Mouse (Mus musculus) erythroid progenitor cell, adult 5-6 weeks (primary cell): Measurements from ENCODE around the gene Tbx4. TPM values are rescaled to one million over a fixed set of nuclear protein-coding genes. Genes with fewer than 3 reads are reported as not detected.

Experiments used
- ATAC-seq: replicated peaks from 2 replicates; pipeline ENCODE4 v1.8.0; 2016; ENCODE audit warnings: moderate number of reproducible peaks, mild to moderate bottlenecking, moderate TSS enrichment, inconsistent platforms; ENCODE audit not compliant: poor library complexity, low FRiP score, severe bottlenecking
- total RNA-seq, 2 experiments: library from RNA; stranded (forward) in 1 of 2; stranded (reverse) in 1 of 2; fragments of 150-400 nt in 1 of 2; fragments of 186-747, 209-891 nt in 1 of 2; gene quantifications; 2 replicates each; pipeline versions ENCODE4 v1.2.3 to v1.2.4; 2015 to 2017; ENCODE audit warnings: low replicate concordance in 2 of 2

Tbx4 gene
- total RNA-seq, 2 experiments from 2014 or later: not detected

DNA sequence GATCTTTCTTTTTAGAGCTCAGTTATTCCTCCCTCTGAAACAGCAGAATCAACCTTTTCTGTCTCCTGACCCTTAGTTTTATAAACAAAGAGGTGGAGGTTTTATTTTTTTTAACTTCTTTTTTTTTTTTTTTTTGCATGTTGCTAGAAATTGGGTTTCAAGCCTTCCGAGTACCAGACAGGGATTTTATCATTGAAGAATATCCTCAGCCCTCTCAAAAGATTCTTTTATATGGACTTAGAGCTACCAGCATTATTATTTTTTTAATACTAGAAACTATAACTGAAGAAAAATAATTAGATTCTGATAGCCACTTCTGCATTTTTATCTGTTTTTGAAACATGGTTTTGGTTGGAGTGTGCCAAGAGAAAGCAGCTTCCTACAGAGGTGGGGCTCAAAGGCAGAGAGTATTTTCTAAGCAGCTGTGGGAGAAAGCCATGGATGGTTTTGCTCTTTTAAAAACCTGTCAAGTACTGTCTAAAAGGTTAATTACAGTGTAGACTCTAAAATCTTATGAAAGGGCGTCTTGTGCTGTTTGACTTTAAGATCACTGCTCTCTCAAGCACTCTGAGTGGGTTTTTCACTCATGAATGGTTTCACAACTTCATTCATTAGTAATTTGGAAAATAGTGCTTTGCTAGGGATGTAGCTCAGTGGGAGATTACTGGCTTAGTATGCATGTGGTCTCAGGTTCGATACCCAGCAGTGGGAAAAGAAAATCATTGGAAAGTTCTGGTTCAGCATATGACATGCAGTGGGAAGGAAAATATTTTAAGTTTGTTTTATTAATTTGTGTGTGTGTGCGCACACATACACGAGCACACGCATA is 70.9 kb downstream of the Tbx4 start:
- no peak for ATAC-seq

DNA sequence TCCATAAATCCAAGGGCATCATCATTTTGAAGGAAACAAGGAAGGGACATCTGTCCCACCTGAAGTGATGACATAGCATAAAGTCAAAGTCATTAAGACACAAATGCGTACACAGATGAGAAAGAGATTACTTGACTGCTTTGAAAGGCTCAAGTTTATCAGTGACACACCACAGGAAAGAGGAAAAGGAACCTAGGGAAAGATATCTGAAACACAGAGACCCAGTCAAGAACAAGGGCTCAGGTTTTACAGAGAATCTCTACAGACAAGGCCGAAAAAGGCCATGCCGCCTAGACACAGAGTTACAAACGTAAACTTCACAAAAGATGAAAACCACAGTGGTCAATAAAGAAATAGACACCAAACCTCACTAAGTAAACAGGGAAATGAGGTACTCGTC is 73.6 kb downstream of the Tbx4 start:
- ATAC-seq: no peak

DNA sequence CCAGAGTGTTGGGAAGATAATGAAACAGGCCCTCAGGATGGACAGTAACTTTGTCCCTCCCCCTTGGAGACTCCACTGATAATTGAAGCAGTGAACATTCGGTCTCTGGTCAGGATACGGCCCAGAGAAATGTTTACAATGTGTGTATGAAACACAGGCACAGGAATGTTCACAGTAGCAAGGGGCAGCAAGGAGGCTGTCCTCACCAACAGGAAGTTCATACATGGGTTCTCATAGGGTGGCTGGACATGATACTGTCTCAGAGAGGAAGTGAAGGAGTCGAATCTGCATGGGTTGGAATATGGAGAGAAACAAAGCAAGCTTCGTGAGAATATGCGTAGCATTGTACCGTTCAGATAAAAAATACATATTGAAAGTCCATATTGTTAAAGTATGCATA is 74.1 kb downstream of the Tbx4 start:
- no peak for ATAC-seq

DNA sequence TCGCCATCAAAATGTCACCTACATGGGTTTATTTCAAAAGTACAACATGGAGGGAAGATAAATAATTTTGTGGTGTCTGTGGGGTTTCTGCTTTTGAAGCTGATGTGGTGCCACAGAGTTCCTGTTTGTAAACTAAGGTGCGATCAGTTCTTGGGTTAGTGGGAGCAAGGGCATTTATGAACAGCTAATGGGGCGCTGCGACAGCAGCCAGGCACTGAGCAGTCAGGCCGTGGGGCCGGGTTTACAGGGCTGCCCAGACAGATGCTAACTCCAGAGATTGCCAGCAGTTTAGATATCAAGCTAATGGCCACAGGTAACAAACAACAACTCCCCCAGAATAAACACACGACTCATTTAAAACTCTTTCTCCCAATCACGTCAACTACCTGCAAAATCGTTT is 75.3 kb downstream of the Tbx4 start:
- ATAC-seq: no peak

Other genes with a start within 250 kb of the Tbx4 start
- 1.1 TPM in 1 of 2 replicates, not detected in the other for gene Tbx2, start 53.9 kb upstream of the Tbx4 start, total RNA-seq (2015; ENCODE audit: low replicate concordance)
- 1.4 TPM in 1 of 2 replicates, not detected in the other for gene Tbx2, start 53.9 kb upstream of the Tbx4 start, total RNA-seq (2017; ENCODE audit: low replicate concordance)
- gene Gm11444, start 36.1 kb upstream of the Tbx4 start, total RNA-seq (2015; ENCODE audit: low replicate concordance): not detected in 2 replicates
- gene Gm11444, start 36.1 kb upstream of the Tbx4 start, total RNA-seq (2017; ENCODE audit: low replicate concordance): not detected in 2 replicates